8 mouse cellular contexts compared by ENCODE assay signal in the genomic region with DNA sequence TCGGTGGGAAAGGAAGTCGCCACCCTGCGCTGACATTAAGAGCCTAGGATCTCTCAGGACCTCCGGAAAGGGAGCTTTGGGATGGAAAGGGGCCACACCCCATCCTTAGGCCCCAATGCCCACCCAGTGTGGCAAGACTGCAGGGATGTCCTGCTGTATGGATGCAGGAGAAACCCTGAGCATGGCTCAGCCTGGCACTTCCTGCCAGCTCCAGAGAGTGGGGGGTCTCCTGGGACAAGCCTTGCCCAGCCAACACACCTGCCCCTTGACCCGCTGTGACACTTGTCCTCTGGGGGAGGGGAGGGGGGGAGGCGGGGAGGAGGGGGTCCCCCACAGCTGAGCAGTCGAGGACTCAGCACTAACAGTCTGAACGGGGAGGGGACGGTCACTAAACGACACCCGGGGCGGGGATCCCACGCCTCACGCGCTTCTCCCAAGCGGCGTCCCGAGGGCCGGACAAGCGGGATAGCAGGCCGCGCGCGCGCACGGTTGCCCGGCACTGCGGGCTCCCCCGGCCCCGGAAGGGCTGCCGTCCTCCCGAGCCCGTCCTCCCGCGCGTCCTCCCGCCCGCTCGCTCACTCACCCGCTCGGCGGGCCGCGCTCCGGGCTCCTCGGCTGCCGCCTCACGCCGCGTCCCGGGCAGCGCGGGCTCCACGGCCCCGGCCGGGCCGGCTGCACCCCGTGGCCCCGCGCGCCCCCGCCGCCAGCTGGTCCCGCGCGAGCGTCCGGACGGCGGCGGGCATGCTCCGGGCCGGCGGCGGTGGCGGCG. TPM values are rescaled to one million over a fixed set of nuclear protein-coding genes. Genes with fewer than 3 reads are reported as not detected.
DNase-seq lines count a peak whose midpoint lies in the region; ATAC-seq and TF ChIP-seq lines count a peak whose summit lies in the region.

No protein-coding gene starts in this region.

- 2% methylated on average over 77 of the region's 77 CpGs for WGBS in embryonic facial prominence, embryonic 10.5 days
- 1% methylated on average over 59 of the region's 77 CpGs for WGBS in heart, embryonic 11.5 days (ENCODE audit: insufficient replicate concordance)
- WGBS in kidney, embryonic 14.5 days, result under 1% methylated on average over 54 of the region's 77 CpGs
- WGBS in lung, postnatal 0 days, result 2% methylated on average over 47 of the region's 77 CpGs

- H3K36me3 ChIP-seq in embryonic facial prominence, embryonic 10.5 days (replicated peaks), result peaks cover 45% of the 10 kb centered on the region
- peaks cover 2% of the 10 kb centered on the region; the same call in 1 of the 2 replicates for H3K36me3 ChIP-seq in heart, embryonic 11.5 days (ENCODE audit: control insufficient read depth, insufficient read depth, low read length)
- H3K36me3 ChIP-seq in kidney, embryonic 14.5 days (ENCODE audit: control insufficient read depth, insufficient read depth, low read length), result peaks cover 11% of the 10 kb centered on the region; the same call in 1 of the 2 replicates
- peaks cover 6% of the 10 kb centered on the region; the same call in 1 of the 2 replicates for H3K36me3 ChIP-seq in lung, postnatal 0 days (ENCODE audit: insufficient read depth, low read length)

- peak; percentile 46 for ATAC-seq in CD4-positive, CD25-positive, alpha-beta regulatory T cell, adult 4 months
- peak; percentile 62 for ATAC-seq in heart, embryonic 11.5 days (replicated peaks; ENCODE audit: insufficient number of reproducible peaks, low FRiP score, low TSS enrichment)
- ATAC-seq in kidney, embryonic 14.5 days (ENCODE audit: low FRiP score, low TSS enrichment), result peak; percentile 55
- ATAC-seq in lung, postnatal 0 days, result peak; percentile 57
- ATAC-seq in erythroid progenitor cell, adult 5-6 weeks (replicated peaks; ENCODE audit: low FRiP score, poor library complexity, severe bottlenecking), result no peak

- no peak for TF ChIP-seq EP300 in lung, postnatal 0 days (IDR thresholded peaks at IDR 0.05)

- H3K4me1 ChIP-seq in embryonic facial prominence, embryonic 10.5 days, result peaks cover 33% of the 10 kb centered on the region
- peaks cover 29% of the 10 kb centered on the region for H3K4me1 ChIP-seq in heart, embryonic 11.5 days (ENCODE audit: control insufficient read depth, insufficient read depth, low read length)
- H3K4me1 ChIP-seq in kidney, embryonic 14.5 days (ENCODE audit: control insufficient read depth, insufficient read depth, low read length), result peaks cover 12% of the 10 kb centered on the region
- H3K4me1 ChIP-seq in lung, postnatal 0 days (ENCODE audit: insufficient read depth, low read depth, low read length), result peaks cover 8% of the 10 kb centered on the region; the same call in 1 of the 2 replicates

- H3K9me3 ChIP-seq in embryonic facial prominence, embryonic 10.5 days, result no peaks in the 10 kb centered on the region
- no peaks in the 10 kb centered on the region for H3K9me3 ChIP-seq in heart, embryonic 11.5 days (replicated peaks; ENCODE audit: control insufficient read depth, low read length)
- no peaks in the 10 kb centered on the region for H3K9me3 ChIP-seq in kidney, embryonic 14.5 days (ENCODE audit: control insufficient read depth, low read length)
- no peaks in the 10 kb centered on the region for H3K9me3 ChIP-seq in lung, postnatal 0 days (ENCODE audit: low read length)

- TF ChIP-seq CTCF in lung, postnatal 0 days (IDR thresholded peaks at IDR 0.05), result no peak

- peak; percentile 67 to 73 for DNase-seq in adrenal gland, adult 18-20 months (ENCODE audit: low spot score in 2 of 2)
- peak; percentile 68 for DNase-seq in embryonic facial prominence, embryonic 10.5 days (ENCODE audit: low spot score)
- peak; percentile 65 for DNase-seq in lung, postnatal 0 days (ENCODE audit: low spot score)
- peak; percentile 27 for DNase-seq in spleen, adult 12 weeks (ENCODE audit: low spot score)

- peaks cover 5% of the 10 kb centered on the region; the same call in 1 of the 2 replicates for H3K27me3 ChIP-seq in embryonic facial prominence, embryonic 10.5 days (replicated peaks; ENCODE audit: low read depth, poor library complexity, severe bottlenecking)
- no peaks in the 10 kb centered on the region for H3K27me3 ChIP-seq in heart, embryonic 11.5 days (ENCODE audit: control insufficient read depth, insufficient read depth, low read length)
- H3K27me3 ChIP-seq in kidney, embryonic 14.5 days (ENCODE audit: control insufficient read depth, insufficient read depth, low read length), result no peaks in the 10 kb centered on the region
- H3K27me3 ChIP-seq in lung, postnatal 0 days (replicated peaks; ENCODE audit: insufficient read depth, low read length), result no peaks in the 10 kb centered on the region

- H3K4me3 ChIP-seq in embryonic facial prominence, embryonic 10.5 days, result peak overlapping the region; percentile 79
- peak overlapping the region; percentile 75 for H3K4me3 ChIP-seq in heart, embryonic 11.5 days (ENCODE audit: low read depth, low read length)
- peak overlapping the region; percentile 53 for H3K4me3 ChIP-seq in kidney, embryonic 14.5 days (ENCODE audit: low read length)
- peak overlapping the region; percentile 70 for H3K4me3 ChIP-seq in lung, postnatal 0 days (ENCODE audit: low read depth, low read length)

- H3K27ac ChIP-seq in embryonic facial prominence, embryonic 10.5 days (replicated peaks), result peak overlapping the region; percentile 88
- peak overlapping the region; percentile 81 for H3K27ac ChIP-seq in heart, embryonic 11.5 days (ENCODE audit: low read depth, low read length)
- H3K27ac ChIP-seq in kidney, embryonic 14.5 days (ENCODE audit: low read depth, low read length), result peak overlapping the region; percentile 24; the same call in 1 of the 2 replicates
- H3K27ac ChIP-seq in lung, postnatal 0 days (ENCODE audit: low read length), result peak overlapping the region; percentile 92

- peak overlapping the region; percentile 91 for H3K9ac ChIP-seq in heart, embryonic 11.5 days (ENCODE audit: low read depth, low read length)
- H3K9ac ChIP-seq in kidney, embryonic 14.5 days (ENCODE audit: low read depth, low read length), result peak overlapping the region; percentile 88
- peak overlapping the region; percentile 64 for H3K9ac ChIP-seq in lung, postnatal 0 days (replicated peaks; ENCODE audit: low read depth)

- peak overlapping the region; percentile 91 for H3K4me2 ChIP-seq in heart, embryonic 11.5 days
- H3K4me2 ChIP-seq in kidney, embryonic 14.5 days (replicated peaks; ENCODE audit: low read depth, low read length), result peak overlapping the region; percentile 87
- H3K4me2 ChIP-seq in lung, postnatal 0 days (replicated peaks; ENCODE audit: low read depth, low read length), result peak overlapping the region; percentile 85

RNA-seq across cellular contexts. Expression of a gene that starts 0.5 kb away (rescaled TPM):
- polyA plus RNA-seq in CD4-positive, CD25-positive, alpha-beta regulatory T cell, adult 4 months (2017; shearing (Covaris generic)), result 10 to 100 TPM in 1 of 2 experiments, 1 to 10 TPM in 1; 9.3 to 11.5 TPM
- 10 to 100 TPM; 36.4 to 61.1 TPM for total RNA-seq in adrenal gland, adult 18-20 months (2021)
- 3.2 and 4.0 TPM in 2 replicates for polyA plus RNA-seq in embryonic facial prominence, embryonic 10.5 days (2016; fragmentation: Nextera tagmentation; extraction: Ambion mirVana)
- 7.0 and 7.8 TPM in 2 replicates for polyA plus RNA-seq in heart, embryonic 11.5 days (2014; fragmentation: Nextera tagmentation; extraction: Ambion mirVana)
- polyA plus RNA-seq in kidney, embryonic 14.5 days (2014; fragmentation: Nextera tagmentation; extraction: Ambion mirVana), result 5.1 and 7.0 TPM in 2 replicates
- polyA plus RNA-seq in lung, postnatal 0 days (2015; fragmentation: Nextera tagmentation; extraction: Ambion mirVana), result 9.2 and 10.5 TPM in 2 replicates
- total RNA-seq in erythroid progenitor cell, adult 5-6 weeks (2015; ENCODE audit: low replicate concordance), result 0.42 and 2.5 TPM in 2 replicates
- total RNA-seq in erythroid progenitor cell, adult 5-6 weeks (2017; ENCODE audit: low replicate concordance), result 0.51 and 0.76 TPM in 2 replicates

Comparison
In these comparisons a context has a peak if more than half of its experiments do, and no peak if none do; other contexts are left out.
1. H3K27ac ChIP-seq: peak in every context shown above with its lines; median percentile 92 in lung, postnatal 0 days; 88 in embryonic facial prominence, embryonic 10.5 days; 81 in heart, embryonic 11.5 days; 24 in kidney, embryonic 14.5 days.